Mouse (Mus musculus) telencephalon, adult 2 months (tissue): ENCODE measurements around the gene Dynlt1a.
"Not testable (repeated sequence)": the region's sequence is repeated elsewhere in the genome, so short reads cannot be mapped to it uniquely, and the experiment has no call there.

Experiments
- DNase-seq: peaks from one replicate; pipeline ENCODE4 v3.0.0-alpha.2; 2011; ENCODE audit warnings: low read depth, low spot score

Dynlt1a gene

GRCm38 (mm10) chr17:6289045-6289444 lies 28.3 kb downstream of the Dynlt1a start:
- not testable (repeated sequence) for DNase-seq

GRCm38 (mm10) chr17:6286169-6286568 lies 31.1 kb downstream of the Dynlt1a start:
- DNase-seq: not testable (repeated sequence)

- DNase-seq: not testable (repeated sequence)
Observed at GRCm38 (mm10) chr17:6283137-6283536, 34.2 kb downstream of the Dynlt1a start.

GRCm38 (mm10) chr17:6280513-6280912 lies 36.8 kb downstream of the Dynlt1a start:
- not testable (repeated sequence) for DNase-seq

GRCm38 (mm10) chr17:6279772-6280171 lies 37.5 kb downstream of the Dynlt1a start:
- not testable (repeated sequence) for DNase-seq

- not testable (repeated sequence) for DNase-seq
Observed at GRCm38 (mm10) chr17:6279205-6279604, 38.1 kb downstream of the Dynlt1a start.

GRCm38 (mm10) chr17:6274693-6275092 lies 42.6 kb downstream of the Dynlt1a start:
- DNase-seq: not testable (repeated sequence)

- not testable (repeated sequence) for DNase-seq
Observed at GRCm38 (mm10) chr17:6271970-6272369, 45.3 kb downstream of the Dynlt1a start.

GRCm38 (mm10) chr17:6270840-6271239 lies 46.5 kb downstream of the Dynlt1a start:
- DNase-seq: not testable (repeated sequence)

- DNase-seq: not testable (repeated sequence)
Observed at GRCm38 (mm10) chr17:6269876-6270831, 47.1 kb downstream of the Dynlt1a start.

GRCm38 (mm10) chr17:6257070-6257456 lies 60.2 kb downstream of the Dynlt1a start:
- DNase-seq: not testable (repeated sequence)

- DNase-seq: not testable (repeated sequence)
Observed at GRCm38 (mm10) chr17:6256400-6257069, 60.8 kb downstream of the Dynlt1a start, which contains the start of gene Tmem181a. TSS of gene Tmem181a (plus strand) at chr17:6256860.
